Mouse (Mus musculus) liver, postnatal 0 days (tissue): ENCODE data around the gene Pxylp1. TPM values are rescaled to one million over a fixed set of nuclear protein-coding genes. Genes with fewer than 3 reads are reported as not detected.

Experiments
- ATAC-seq: fragments of 200-750 bp; cut with Nextera tagmentation; 2 replicates; pipeline ENCODE4 v1.8.0; 2017; ENCODE audit warnings: mild to moderate bottlenecking, moderate library complexity
- DNase-seq: peaks from one replicate; pipeline ENCODE4 v3.0.0-alpha.2; 2016
- H3K27ac ChIP-seq: fragments of 300-500 bp; sonication (generic); 2 replicates; pipeline ENCODE4 v1.5.1; 2014; ENCODE audit warnings: antibody characterized with exemption, moderate library complexity, mild to moderate bottlenecking, low read depth
- H3K27me3 ChIP-seq: fragments of 300-500 bp; sonication (generic); 2 replicates; pipeline ENCODE4 v1.6.1; 2014; ENCODE audit warnings: low read length, control low read depth, mixed read lengths; ENCODE audit not compliant: insufficient read depth
- H3K36me3 ChIP-seq: fragments of 300-500 bp; sonication (generic); replicated peaks from 2 replicates; pipeline ENCODE4 v1.6.1; 2014; ENCODE audit warnings: mild to moderate bottlenecking, control low read depth, low read length, moderate library complexity, mixed read lengths; ENCODE audit not compliant: insufficient read depth
- H3K4me1 ChIP-seq: fragments of 300-500 bp; sonication (generic); 2 replicates; pipeline ENCODE4 v1.6.1; 2014; ENCODE audit warnings: antibody characterized with exemption, mild to moderate bottlenecking, control low read depth; ENCODE audit not compliant: insufficient read depth
- H3K4me2 ChIP-seq: fragments of 300-500 bp; sonication (generic); 2 replicates; pipeline ENCODE4 v1.6.1; 2014; ENCODE audit warnings: low read depth, mild to moderate bottlenecking, low read length, moderate library complexity, mixed read lengths
- H3K4me3 ChIP-seq: fragments of 300-500 bp; sonication (generic); 2 replicates; pipeline ENCODE4 v1.5.1; 2014; ENCODE audit warnings: low read depth, low read length
- H3K9ac ChIP-seq: fragments of 300-500 bp; sonication (generic); replicated peaks from 2 replicates; pipeline ENCODE4 v1.6.1; 2014; ENCODE audit warnings: mild to moderate bottlenecking, moderate library complexity
- H3K9me3 ChIP-seq: fragments of 300-500 bp; sonication (generic); 2 replicates; pipeline ENCODE4 v1.6.1; 2016; ENCODE audit warnings: mild to moderate bottlenecking, control low read depth, low read length, mixed read lengths
- CTCF ChIP-seq: sonication (generic); IDR thresholded peaks from 2 replicates; pipeline ENCODE4 v1.5.1; 2016; ENCODE audit warnings: antibody characterized with exemption, low read depth
- EP300 ChIP-seq: IDR thresholded peaks from 2 replicates; pipeline ENCODE4 v1.6.1; 2016; ENCODE audit warnings: antibody characterized with exemption, low read depth, mild to moderate bottlenecking
- WGBS: fragments of 180-500 bp; shearing (Covaris S2); extraction: QIAGEN DNeasy Blood & Tissue Kit; methylation state at CpG from one replicate; pipeline ENCODE4 v1.1.7; 2014; ENCODE audit not compliant: insufficient replicate concordance; 5-methylcytosine and 5-hydroxymethylcytosine counted together
- polyA plus RNA-seq: library from polyadenylated mRNA; unstranded; fragments of >200 nt; fragmentation: Nextera tagmentation; extraction: Ambion mirVana; gene quantifications from 2 replicates; pipeline ENCODE4 v1.2.1, GENCODE M21; 2015

The Pxylp1 gene
- polyA plus RNA-seq, 1 experiment from 2014 or later, result 5.3 TPM

DNA sequence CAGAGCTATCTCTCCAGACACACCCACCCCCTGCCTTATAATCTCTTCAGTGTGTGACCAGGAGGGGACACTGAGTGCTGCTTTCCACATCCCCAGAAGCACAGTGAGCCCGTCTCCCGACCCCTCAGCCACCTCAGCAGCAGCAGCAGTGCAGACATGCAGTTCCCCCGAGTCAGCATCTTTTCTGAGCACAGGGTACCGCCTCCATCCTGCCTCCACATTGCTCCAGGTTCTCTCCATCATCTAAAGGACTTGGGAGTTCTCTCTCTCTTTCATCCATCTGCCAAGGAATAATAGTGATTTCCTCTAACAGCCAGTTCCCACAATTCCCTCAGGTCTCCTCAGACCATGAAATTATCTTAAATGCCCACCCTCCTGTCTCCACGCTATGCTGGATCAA lies 43.5 kb downstream of the Pxylp1 start:
- ATAC-seq (no peak), DNase-seq (no peak)
- no peak for TF ChIP-seq CTCF
- TF ChIP-seq EP300, result no peak
- Histone ChIP-seq H3K27ac (no peak overlapping the region), H3K9ac (no peak overlapping the region), H3K4me1 (no peaks in the 10 kb centered on the region), H3K27me3 (no peaks in the 10 kb centered on the region), H3K36me3 (0 out of 2 replicates have a peak, but pooled peaks cover 2% of the 10 kb centered on the region), H3K4me3 (no peak overlapping the region), H3K4me2 (no peak overlapping the region), H3K9me3 (no peaks in the 10 kb centered on the region)
- WGBS, result 59% methylated on average over 5 of the region's 5 CpGs

DNA sequence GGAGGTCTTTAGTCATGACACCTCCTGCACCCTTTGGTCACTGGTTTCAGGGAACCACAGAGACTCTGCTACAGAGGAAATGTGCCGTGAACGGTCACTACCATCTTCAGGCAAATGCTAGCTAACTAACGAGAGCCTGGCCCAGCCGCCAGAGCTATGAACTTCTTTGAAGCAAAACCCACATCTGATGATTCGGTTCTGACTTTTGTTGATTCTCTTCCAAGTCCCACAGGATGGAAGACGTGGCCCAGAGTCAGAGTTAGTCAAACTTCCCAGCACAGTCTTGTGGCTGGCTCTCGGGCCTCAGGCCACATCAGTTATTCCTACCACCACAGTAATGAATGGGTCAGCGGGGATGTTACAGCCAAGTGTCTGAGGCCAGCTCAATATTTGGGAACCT lies 46.1 kb downstream of the Pxylp1 start:
- no peak overlapping the region for H3K9ac ChIP-seq
- H3K36me3 ChIP-seq, result 0 out of 2 replicates have a peak, but pooled peaks cover 2% of the 10 kb centered on the region
- no peaks in the 10 kb centered on the region for H3K4me1 ChIP-seq
- no peak overlapping the region for H3K27ac ChIP-seq
- H3K27me3 ChIP-seq, result no peaks in the 10 kb centered on the region
- 78% methylated on average over 8 of the region's 8 CpGs for WGBS
- no peak overlapping the region for H3K4me2 ChIP-seq
- TF ChIP-seq CTCF (no peak), EP300 (no peak)
- H3K9me3 ChIP-seq, result no peaks in the 10 kb centered on the region
- no peak for DNase-seq
- ATAC-seq, result no peak
- no peak overlapping the region for H3K4me3 ChIP-seq

DNA sequence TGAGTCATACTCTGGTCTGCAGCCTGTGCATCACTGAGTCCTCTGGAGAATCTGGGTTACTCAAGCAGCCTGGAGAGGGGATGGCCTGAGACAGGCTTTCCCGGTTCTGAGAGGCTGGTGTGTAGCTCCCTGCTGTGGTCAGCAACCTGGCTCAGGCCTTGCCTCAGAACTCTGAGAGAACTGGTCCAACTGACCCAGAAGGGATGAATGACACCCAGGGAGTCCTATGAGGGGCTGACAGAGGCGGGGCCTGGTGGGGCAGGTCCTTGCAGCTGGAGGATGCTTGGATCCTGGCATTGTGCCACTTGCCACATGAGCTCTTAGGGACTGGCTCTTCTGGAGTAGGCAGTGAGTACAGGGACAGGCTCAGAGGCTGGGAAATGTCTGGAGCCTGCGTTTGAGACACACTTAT lies 47.7 kb downstream of the Pxylp1 start:
- H3K4me3 ChIP-seq, result no peak overlapping the region
- no peaks in the 10 kb centered on the region for H3K36me3 ChIP-seq
- no peaks in the 10 kb centered on the region for H3K9me3 ChIP-seq
- H3K9ac ChIP-seq, result no peak overlapping the region
- WGBS, result 61% methylated on average over 3 of the region's 3 CpGs
- H3K27me3 ChIP-seq, result no peaks in the 10 kb centered on the region
- H3K4me1 ChIP-seq, result no peaks in the 10 kb centered on the region
- no peak for ATAC-seq
- TF ChIP-seq EP300 (no peak), CTCF (no peak)
- no peak overlapping the region for H3K4me2 ChIP-seq
- no peak for DNase-seq
- no peak overlapping the region for H3K27ac ChIP-seq

DNA sequence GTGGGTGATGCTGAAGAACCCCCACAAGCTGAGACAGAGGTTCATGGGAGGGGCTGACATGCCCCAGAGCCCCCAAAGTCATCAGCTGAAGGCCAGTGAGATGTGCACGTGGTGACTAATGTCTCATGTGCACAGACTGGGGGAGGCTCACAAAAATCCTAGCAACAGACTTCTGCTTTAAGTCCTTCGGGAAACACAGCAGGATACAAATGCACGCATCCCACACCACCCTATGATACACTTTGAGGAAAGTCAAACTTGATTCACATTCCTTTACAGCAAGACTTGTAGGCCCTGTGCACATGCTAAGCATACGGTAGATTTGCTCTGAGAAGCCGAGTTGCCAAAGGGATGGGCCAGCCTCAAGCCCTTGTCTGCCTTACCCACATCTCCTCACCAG lies 53.1 kb downstream of the Pxylp1 start:
- ATAC-seq (no peak), DNase-seq (no peak)
- H3K4me3 ChIP-seq, result no peak overlapping the region
- no peak overlapping the region for H3K4me2 ChIP-seq
- no peak overlapping the region for H3K9ac ChIP-seq
- H3K36me3 ChIP-seq, result no peaks in the 10 kb centered on the region
- no peak for TF ChIP-seq CTCF
- no peak for TF ChIP-seq EP300
- no peaks in the 10 kb centered on the region for H3K27me3 ChIP-seq
- 83% methylated on average over 5 of the region's 5 CpGs for WGBS
- H3K4me1 ChIP-seq, result no peaks in the 10 kb centered on the region
- no peak overlapping the region for H3K27ac ChIP-seq
- H3K9me3 ChIP-seq, result no peaks in the 10 kb centered on the region

DNA sequence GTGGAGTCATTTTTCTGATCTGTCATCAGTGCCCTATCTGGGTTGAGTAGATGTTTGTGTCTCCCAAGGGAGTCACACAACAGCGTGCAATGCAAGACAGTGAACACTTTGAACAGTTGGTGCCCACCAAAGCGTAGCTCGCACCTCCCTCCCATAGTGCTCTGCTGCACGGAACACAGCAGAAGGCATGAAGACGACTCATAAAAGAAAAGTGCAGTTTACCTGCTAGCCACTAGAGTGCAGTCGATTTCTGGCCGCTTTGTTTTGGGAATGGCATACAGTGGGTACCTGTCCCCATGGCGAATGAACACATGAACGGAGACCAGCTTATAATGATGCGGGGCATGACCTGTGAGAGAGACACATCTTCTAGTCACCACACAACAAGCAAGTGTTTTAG lies 53.6 kb downstream of the Pxylp1 start:
- peak; percentile 60; the same call in 1 of the 2 replicates for ATAC-seq
- Histone ChIP-seq H3K4me3 (no peak overlapping the region), H3K9me3 (no peaks in the 10 kb centered on the region), H3K4me2 (no peak overlapping the region), H3K4me1 (no peaks in the 10 kb centered on the region), H3K27ac (no peak overlapping the region), H3K9ac (no peak overlapping the region), H3K36me3 (no peaks in the 10 kb centered on the region), H3K27me3 (no peaks in the 10 kb centered on the region)
- WGBS, result 41% methylated on average over 10 of the region's 10 CpGs
- TF ChIP-seq EP300 (no peak), CTCF (peak; percentile 70)
- peak; percentile 26 for DNase-seq

DNA sequence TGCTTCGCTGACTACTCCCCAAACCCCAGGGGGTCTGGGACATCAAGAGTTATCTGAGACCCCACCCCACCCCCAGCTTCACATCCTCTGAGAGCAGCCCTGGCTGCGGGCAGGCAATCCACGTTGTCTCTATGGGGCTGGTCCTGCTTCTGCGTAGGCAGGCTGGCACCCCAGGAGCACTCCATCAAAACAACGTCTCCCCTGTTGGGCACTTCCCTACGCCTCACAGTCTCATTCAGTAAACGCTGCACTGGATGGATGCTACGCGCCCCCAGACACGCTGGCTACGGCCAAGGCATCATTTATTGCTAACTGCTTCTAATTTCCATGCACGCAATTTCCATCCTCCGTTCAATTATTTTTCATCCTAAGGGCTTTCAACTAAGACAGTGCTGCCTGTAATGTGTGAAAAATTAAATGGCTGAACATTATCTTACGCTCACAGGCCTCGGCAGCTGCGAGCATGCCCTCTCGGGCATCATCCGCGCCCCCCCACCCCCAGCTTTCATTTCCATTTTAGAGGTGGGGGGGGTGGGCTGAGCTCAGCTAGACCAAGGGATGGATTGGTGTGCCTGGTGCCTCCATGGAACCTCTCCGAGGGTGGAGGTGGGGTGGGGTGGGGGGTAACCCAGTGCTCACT lies 54.6 kb downstream of the Pxylp1 start:
- Histone ChIP-seq H3K4me1 (no peaks in the 10 kb centered on the region), H3K9me3 (no peaks in the 10 kb centered on the region), H3K27ac (no peak overlapping the region), H3K27me3 (no peaks in the 10 kb centered on the region), H3K9ac (no peak overlapping the region), H3K4me3 (no peak overlapping the region), H3K36me3 (no peaks in the 10 kb centered on the region), H3K4me2 (no peak overlapping the region)
- ATAC-seq, result no peak
- TF ChIP-seq CTCF, result no peak
- TF ChIP-seq EP300, result no peak
- no peak for DNase-seq
- WGBS, result 69% methylated on average over 20 of the region's 20 CpGs

DNA sequence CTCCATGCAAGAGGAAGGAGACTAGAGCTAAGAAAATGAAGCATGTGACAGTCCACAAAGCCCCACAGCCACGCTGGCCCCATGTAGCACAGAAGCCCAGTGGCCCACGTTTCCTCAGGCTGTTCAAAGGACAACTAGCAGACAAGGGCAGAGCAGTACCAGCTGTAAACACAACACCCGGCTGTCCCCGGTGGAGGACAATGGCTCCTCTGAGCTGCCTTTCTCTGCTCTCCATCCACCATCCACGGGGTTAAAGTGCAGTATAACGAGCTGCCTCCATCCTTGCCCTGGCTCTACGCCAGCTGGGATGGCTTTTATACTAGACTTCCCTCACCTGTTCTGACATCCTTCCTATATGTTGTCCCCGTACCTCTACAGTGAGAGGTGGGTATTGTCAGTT lies 55.5 kb downstream of the Pxylp1 start:
- no peaks in the 10 kb centered on the region for H3K27me3 ChIP-seq
- no peak overlapping the region for H3K4me3 ChIP-seq
- H3K9me3 ChIP-seq, result no peaks in the 10 kb centered on the region
- no peak overlapping the region for H3K9ac ChIP-seq
- H3K4me2 ChIP-seq, result no peak overlapping the region
- ATAC-seq (no peak), DNase-seq (no peak)
- no peaks in the 10 kb centered on the region for H3K36me3 ChIP-seq
- H3K27ac ChIP-seq, result no peak overlapping the region
- WGBS, result 47% methylated on average over 8 of the region's 8 CpGs
- TF ChIP-seq CTCF (no peak), EP300 (no peak)
- H3K4me1 ChIP-seq, result no peaks in the 10 kb centered on the region
